Mouse (Mus musculus) MEL (cell line): Measurements from ENCODE around the gene Otulinl. TPM values are rescaled to one million over a fixed set of nuclear protein-coding genes. Genes with fewer than 3 reads are reported as not detected.

ENCODE experiments used
- DNase-seq: peaks from one replicate; pipeline ENCODE4 v3.0.0; 2011; ENCODE audit warnings: low read depth, low spot score
- H3K27ac ChIP-seq: 2 replicates; pipeline ENCODE4 v1.5.1; 2012; ENCODE audit warnings: low read depth, mild to moderate bottlenecking, control low read depth, low read length, moderate library complexity; ENCODE audit not compliant: control insufficient read depth
- H3K27me3 ChIP-seq, 2 experiments: fragments of 150-350 bp in 1 of 2; sonication (generic) in 1 of 2; 2 replicates each; pipeline ENCODE4 v1.6.1; 2012; ENCODE audit warnings: low read length in 2 of 2, mild to moderate bottlenecking in 2 of 2, improper control_type of control experiment in 1 of 2, moderate library complexity in 1 of 2; ENCODE audit not compliant: insufficient read depth in 2 of 2, control insufficient read depth in 1 of 2
- H3K36me3 ChIP-seq, 2 experiments: 2 replicates each; pipeline ENCODE4 v1.6.1; 2012 to 2014; ENCODE audit warnings: low read length in 2 of 2, improper control_type of control experiment in 1 of 2, inconsistent platforms in 1 of 2, mild to moderate bottlenecking in 1 of 2; ENCODE audit not compliant: insufficient read depth in 2 of 2, control insufficient read depth in 1 of 2
- H3K4me1 ChIP-seq, 2 experiments: fragments of 150-350 bp in 1 of 2; sonication (generic) in 1 of 2; 2 replicates each; pipeline ENCODE4 v1.6.1; 2012; ENCODE audit warnings: low read length in 2 of 2, improper control_type of control experiment in 1 of 2, mild to moderate bottlenecking in 1 of 2; ENCODE audit not compliant: insufficient read depth in 2 of 2, control insufficient read depth in 1 of 2
- H3K4me3 ChIP-seq, 2 experiments: fragments of 150-350 bp in 1 of 2; sonication (generic) in 1 of 2; 2 replicates each; pipeline ENCODE4 v1.5.1; 2012; ENCODE audit warnings: low read depth in 2 of 2, low read length in 2 of 2, mild to moderate bottlenecking in 2 of 2, moderate library complexity in 2 of 2, control low read depth in 1 of 2, improper control_type of control experiment in 1 of 2; ENCODE audit not compliant: control insufficient read depth in 1 of 2, insufficient read depth in 1 of 2
- H3K79me2 ChIP-seq: 2 replicates; pipeline ENCODE4 v1.6.1; 2012; ENCODE audit warnings: mild to moderate bottlenecking, low read length, moderate library complexity; ENCODE audit not compliant: control insufficient read depth, poor library complexity, insufficient read depth
- H3K9ac ChIP-seq: 2 replicates; pipeline ENCODE4 v1.6.1; 2012; ENCODE audit warnings: low read depth, mild to moderate bottlenecking, control low read depth, low read length, moderate library complexity; ENCODE audit not compliant: control insufficient read depth, poor library complexity, severe bottlenecking
- H3K9me3 ChIP-seq: fragments of 150-350 bp; sonication (generic); replicated peaks from 2 replicates; pipeline ENCODE4 v1.6.1; 2012; ENCODE audit warnings: mild to moderate bottlenecking, low read length, improper control_type of control experiment, moderate library complexity; ENCODE audit not compliant: insufficient read depth
- BHLHE40 ChIP-seq: IDR thresholded peaks from 2 replicates; pipeline ENCODE4 v1.6.1; 2012; ENCODE audit warnings: low read depth, mild to moderate bottlenecking, inconsistent platforms, low read length, improper control_type of control experiment, borderline replicate concordance
- CTCF ChIP-seq, 3 experiments: IDR thresholded peaks in 2 of 3; conservative IDR thresholded peaks in 1 of 3; 2 replicates each; pipeline ENCODE4 v1.5.1; 2011 to 2012; ENCODE audit warnings: low read length in 3 of 3, low read depth in 2 of 3, mild to moderate bottlenecking in 2 of 3, improper control_type of control experiment in 1 of 3, inconsistent platforms in 1 of 3, mixed read lengths in 1 of 3, moderate library complexity in 1 of 3; ENCODE audit not compliant: control insufficient read depth in 1 of 3, insufficient read depth in 1 of 3, poor library complexity in 1 of 3, severe bottlenecking in 1 of 3
- E2F4 ChIP-seq: IDR thresholded peaks from 2 replicates; pipeline ENCODE4 v1.6.1; 2011; ENCODE audit warnings: low read depth, low read length, improper control_type of control experiment, borderline replicate concordance
- ELF1 ChIP-seq: IDR thresholded peaks from 2 replicates; pipeline ENCODE4 v1.6.1; 2014; ENCODE audit warnings: low read depth, mild to moderate bottlenecking, inconsistent platforms, low read length, improper control_type of control experiment, moderate library complexity
- MAX ChIP-seq: IDR thresholded peaks from 2 replicates; pipeline ENCODE4 v1.6.1; 2011; ENCODE audit warnings: low read length, improper control_type of control experiment
- MYC ChIP-seq: IDR thresholded peaks from 2 replicates; pipeline ENCODE4 v1.6.1; 2011; ENCODE audit warnings: low read depth, mild to moderate bottlenecking, low read length, improper control_type of control experiment, moderate library complexity
- ZMIZ1 ChIP-seq: IDR thresholded peaks from 2 replicates; pipeline ENCODE4 v1.6.1; 2012; ENCODE audit warnings: low read depth, mild to moderate bottlenecking, inconsistent platforms, low read length, improper control_type of control experiment, moderate library complexity
- polyA plus RNA-seq, 2 experiments: library from polyadenylated mRNA; stranded (reverse) in 1 of 2; unstranded in 1 of 2; fragments of >175 nt in 1 of 2; fragments of >200 nt in 1 of 2; gene quantifications; 2 replicates each; pipeline versions ENCODE4 v1.2.1 to v1.2.4; 2012; ENCODE audit warnings: low replicate concordance in 2 of 2, low read depth in 1 of 2; ENCODE audit not compliant: insufficient read length in 2 of 2, insufficient read depth in 1 of 2, missing spikeins in 1 of 2
- total RNA-seq: library from RNA; depleted of rRNA; stranded (reverse); fragments of 300-350 nt; gene quantifications from 2 replicates; pipeline ENCODE4 v1.2.3, GENCODE M21; 2012; rRNA removed

Gene Otulinl
- total and polyA plus RNA-seq, 3 experiments = 0.14 to 0.50 TPM; not detected in 1

DNA sequence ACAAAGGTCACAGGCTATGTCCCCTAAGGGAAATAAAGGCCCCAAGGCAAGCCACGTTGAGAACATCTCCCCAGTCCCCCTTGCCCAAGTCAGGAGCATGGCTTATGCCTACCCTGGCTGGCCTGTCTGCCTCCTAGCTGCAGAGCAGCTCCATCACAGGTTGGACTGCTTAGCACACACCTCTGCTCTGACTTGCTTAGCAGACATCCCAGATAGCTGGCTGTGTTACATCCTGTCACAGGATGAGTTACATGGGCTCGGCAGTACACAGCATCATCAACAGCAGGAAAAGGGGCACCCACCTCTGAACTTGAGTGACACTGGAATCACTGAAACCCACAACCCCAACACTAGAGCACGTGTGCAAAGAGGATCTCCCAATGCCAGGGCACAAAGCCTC is 76.1 kb downstream of the Otulinl start:
- Histone ChIP-seq H3K9ac (no peak overlapping the region), H3K4me3 (no peak overlapping the region), H3K27me3 (no peaks in the 10 kb centered on the region), H3K27ac (no peak overlapping the region), H3K4me1 (no peaks in the 10 kb centered on the region), H3K36me3 (peaks cover 4 to 31% of the 10 kb centered on the region in 2 experiments), H3K79me2 (0 out of 2 replicates have a peak, but pooled peaks cover 2% of the 10 kb centered on the region), H3K9me3 (no peaks in the 10 kb centered on the region)
- DNase-seq = no peak
- no peak for TF ChIP-seq ZMIZ1
- no peak for TF ChIP-seq MYC
- no peak for TF ChIP-seq CTCF (IDR thresholded peaks at IDR 0.05 in 2 of 3, conservative IDR thresholded peaks at IDR 0.05 in 1 of 3; ENCODE audit: control insufficient read depth in 1 of 3, insufficient read depth in 1 of 3, low read depth in 2 of 3, low read length in 3 of 3, poor library complexity in 1 of 3, severe bottlenecking in 1 of 3)
- no peak for TF ChIP-seq BHLHE40
- TF ChIP-seq MAX = no peak
- TF ChIP-seq ELF1 = no peak
- TF ChIP-seq E2F4 = no peak

Other genes starting within 250 kb of the Otulinl start
- gene Ank, start 214.9 kb downstream of the Otulinl start, total RNA-seq = 0.04 and 0.07 TPM in 2 replicates
- gene Ank, start 214.9 kb downstream of the Otulinl start, polyA plus RNA-seq = under 1 TPM in 1 of 2 experiments, not detected in 1; 0.15 TPM
- gene Otulin, start 50.9 kb downstream of the Otulinl start, total RNA-seq = 64.2 and 65.5 TPM in 2 replicates
- 10 to 100 TPM in 1 of 2 experiments, not detected in 1; 70.6 TPM for gene Otulin, start 50.9 kb downstream of the Otulinl start, polyA plus RNA-seq